Mouse (Mus musculus) kidney, embryonic 14.5 days (tissue): ENCODE results near the gene Gm10837. TPM values are rescaled to one million over a fixed set of nuclear protein-coding genes. Genes with fewer than 3 reads are reported as not detected.
A peak's percentile ranks its signal among the peaks of the same experiment; 100 is the strongest.

Experiments used
- ATAC-seq: fragments of 200-750 bp; cut with Nextera tagmentation; 2 replicates; pipeline ENCODE4 v1.8.0; 2017; ENCODE audit warnings: moderate number of reproducible peaks, mild to moderate bottlenecking, moderate TSS enrichment, moderate library complexity; ENCODE audit not compliant: low FRiP score, low TSS enrichment
- H3K27ac ChIP-seq: fragments of 300-500 bp; sonication (generic); 2 replicates; pipeline ENCODE4 v1.5.1; 2014; ENCODE audit warnings: low read depth, mild to moderate bottlenecking, low read length, moderate library complexity, mixed read lengths
- H3K27me3 ChIP-seq: fragments of 300-500 bp; sonication (generic); 2 replicates; pipeline ENCODE4 v1.6.1; 2014; ENCODE audit warnings: mild to moderate bottlenecking, low read length; ENCODE audit not compliant: control insufficient read depth, insufficient read depth
- H3K36me3 ChIP-seq: fragments of 300-500 bp; sonication (generic); 2 replicates; pipeline ENCODE4 v1.6.1; 2014; ENCODE audit warnings: low read length, mixed read lengths; ENCODE audit not compliant: control insufficient read depth, insufficient read depth
- H3K4me1 ChIP-seq: fragments of 300-500 bp; sonication (generic); 2 replicates; pipeline ENCODE4 v1.6.1; 2014; ENCODE audit warnings: low read length, mixed read lengths; ENCODE audit not compliant: control insufficient read depth, insufficient read depth
- H3K4me2 ChIP-seq: fragments of 300-500 bp; sonication (generic); replicated peaks from 2 replicates; pipeline ENCODE4 v1.6.1; 2014; ENCODE audit warnings: low read depth, mild to moderate bottlenecking, low read length
- H3K4me3 ChIP-seq: fragments of 300-500 bp; sonication (generic); 2 replicates; pipeline ENCODE4 v1.5.1; 2014; ENCODE audit warnings: mild to moderate bottlenecking, low read length
- H3K9ac ChIP-seq: fragments of 300-500 bp; sonication (generic); 2 replicates; pipeline ENCODE4 v1.6.1; 2014; ENCODE audit warnings: low read depth, mild to moderate bottlenecking, low read length, moderate library complexity
- H3K9me3 ChIP-seq: fragments of 300-500 bp; sonication (generic); 2 replicates; pipeline ENCODE4 v1.6.1; 2016; ENCODE audit warnings: low read length; ENCODE audit not compliant: control insufficient read depth
- WGBS: fragments of 180-500 bp; shearing (Covaris S2); extraction: QIAGEN DNeasy Blood & Tissue Kit; methylation state at CpG from one replicate; pipeline ENCODE4 v1.1.7; 2014; 5-methylcytosine and 5-hydroxymethylcytosine counted together
- polyA plus RNA-seq: library from polyadenylated mRNA; unstranded; fragments of >200 nt; fragmentation: Nextera tagmentation; extraction: Ambion mirVana; gene quantifications from 2 replicates; pipeline ENCODE4 v1.2.1, GENCODE M21; 2014

Gm10837 gene
- polyA plus RNA-seq, 1 experiment from 2014 or later = not detected

- ATAC-seq = no peak
- no peak overlapping the region for H3K27ac ChIP-seq
- no peak overlapping the region for H3K4me2 ChIP-seq
- H3K4me3 ChIP-seq = no peak overlapping the region
- no peaks in the 10 kb centered on the region for H3K9me3 ChIP-seq
- H3K27me3 ChIP-seq = peaks cover 97% of the 10 kb centered on the region
- WGBS = 11% methylated on average over 31 of the region's 31 CpGs
- H3K9ac ChIP-seq = no peak overlapping the region
- peaks cover 11% of the 10 kb centered on the region; the same call in 1 of the 2 replicates for H3K4me1 ChIP-seq
- H3K36me3 ChIP-seq = no peaks in the 10 kb centered on the region
Observed at GRCm38 (mm10) chr14:122471449-122472085, 18.8 kb upstream of the Gm10837 start.

- no peak overlapping the region for H3K4me3 ChIP-seq
- ATAC-seq = no peak
Observed at GRCm38 (mm10) chr14:122472161-122472560, 18.2 kb upstream of the Gm10837 start.

DNA sequence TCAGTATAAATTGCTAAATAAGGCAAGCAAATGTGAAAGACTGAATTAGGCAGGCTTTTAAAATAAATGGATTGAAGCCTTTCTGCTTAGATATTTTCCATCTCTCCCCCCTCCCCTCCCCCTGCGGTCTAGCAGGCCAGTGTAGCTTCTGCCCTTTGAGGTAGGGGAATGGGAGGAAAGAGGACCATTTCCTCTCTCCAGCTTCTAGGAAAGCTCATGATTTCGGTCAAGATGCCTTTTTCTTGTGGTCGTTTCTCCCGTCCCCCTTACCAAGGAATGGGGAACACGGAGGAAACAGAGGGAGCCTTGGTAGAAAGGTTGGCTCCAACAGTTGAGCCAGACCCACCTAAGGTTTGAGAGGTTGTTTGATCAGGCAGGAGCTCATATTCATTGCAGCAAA lies 17.7 kb upstream of the Gm10837 start:
- Histone ChIP-seq H3K27ac (no peak overlapping the region), H3K4me3 (no peak overlapping the region), H3K27me3 (peaks cover 97% of the 10 kb centered on the region), H3K4me2 (no peak overlapping the region), H3K36me3 (no peaks in the 10 kb centered on the region), H3K4me1 (peaks cover 11% of the 10 kb centered on the region; the same call in 1 of the 2 replicates), H3K9ac (no peak overlapping the region), H3K9me3 (no peaks in the 10 kb centered on the region)
- ATAC-seq = no peak
- WGBS = 4% methylated on average over 5 of the region's 5 CpGs

More at GRCm38 (mm10) chr14:122472161-122472560, 18.2 kb upstream of the Gm10837 start:
- H3K27ac ChIP-seq = no peak overlapping the region
- H3K9me3 ChIP-seq = no peaks in the 10 kb centered on the region
- H3K4me2 ChIP-seq = no peak overlapping the region
- peaks cover 11% of the 10 kb centered on the region; the same call in 1 of the 2 replicates for H3K4me1 ChIP-seq
- WGBS = 0% methylated on average over 13 of the region's 13 CpGs
- peaks cover 97% of the 10 kb centered on the region for H3K27me3 ChIP-seq
- no peaks in the 10 kb centered on the region for H3K36me3 ChIP-seq
- no peak overlapping the region for H3K9ac ChIP-seq

- Histone ChIP-seq H3K36me3 (no peaks in the 10 kb centered on the region), H3K9me3 (no peaks in the 10 kb centered on the region), H3K27ac (no peak overlapping the region), H3K4me3 (no peak overlapping the region), H3K4me2 (no peak overlapping the region), H3K9ac (no peak overlapping the region), H3K27me3 (peaks cover 97% of the 10 kb centered on the region), H3K4me1 (peaks cover 11% of the 10 kb centered on the region; the same call in 1 of the 2 replicates)
- ATAC-seq = no peak
- WGBS = under 1% methylated on average over 17 of the region's 17 CpGs
Observed at GRCm38 (mm10) chr14:122473211-122473751, 17.1 kb upstream of the Gm10837 start.

DNA sequence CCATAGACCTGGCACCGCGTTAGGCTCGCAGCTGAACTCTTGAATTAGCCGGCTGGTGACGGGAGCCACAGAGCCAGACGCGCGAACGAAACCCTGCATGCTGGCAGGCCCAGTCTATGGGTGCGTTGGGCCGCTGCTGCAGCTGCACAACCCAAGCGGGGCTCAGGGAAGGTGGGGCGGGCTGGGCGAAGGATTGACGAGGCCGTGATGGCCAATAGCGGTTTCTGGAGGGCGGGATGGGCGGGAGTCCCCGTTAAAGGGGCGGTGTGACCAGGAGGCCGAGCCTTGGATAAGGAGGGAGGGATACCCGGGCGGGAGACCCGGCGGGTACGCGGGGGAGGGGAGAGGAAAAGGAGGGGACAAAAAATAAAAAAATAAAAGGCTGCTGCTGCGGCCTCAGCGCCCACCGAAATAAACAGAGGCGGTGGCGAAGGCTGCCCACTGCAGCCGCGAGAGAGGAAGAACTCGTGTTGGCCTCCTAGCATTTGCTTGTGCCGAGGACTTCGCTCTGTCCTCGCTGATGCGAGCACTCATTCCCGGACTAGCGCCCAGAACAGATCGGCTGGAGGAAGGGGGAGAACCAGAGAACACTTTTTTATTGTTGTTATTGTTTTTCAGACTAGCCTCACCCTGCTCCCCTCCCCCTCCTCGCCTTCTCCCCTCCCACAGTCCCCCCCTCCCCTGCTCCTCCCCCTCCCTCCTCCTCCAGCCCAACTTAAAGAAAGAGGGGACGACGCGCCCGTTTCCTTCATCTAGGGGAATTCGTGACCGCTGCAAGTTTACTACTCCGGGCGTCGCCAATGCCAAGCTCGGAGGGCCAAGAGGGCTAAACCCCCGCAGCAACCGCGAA lies 16.1 kb upstream of the Gm10837 start:
- Histone ChIP-seq H3K9ac (no peak overlapping the region), H3K27ac (no peak overlapping the region), H3K36me3 (no peaks in the 10 kb centered on the region), H3K4me2 (peak overlapping the region; percentile 38), H3K9me3 (no peaks in the 10 kb centered on the region), H3K4me1 (peaks cover 11% of the 10 kb centered on the region; the same call in 1 of the 2 replicates), H3K4me3 (peak overlapping the region; percentile 29), H3K27me3 (peaks cover 95% of the 10 kb centered on the region)
- under 1% methylated on average over 57 of the region's 57 CpGs for WGBS
- ATAC-seq = peak; percentile 63

- H3K9me3 ChIP-seq = no peaks in the 10 kb centered on the region
- H3K36me3 ChIP-seq = no peaks in the 10 kb centered on the region
- peak; percentile 59 for ATAC-seq
- no peak within 1 kb of the TSS for H3K9ac ChIP-seq
- H3K27me3 ChIP-seq = peaks cover 94% of the 10 kb centered on the region
- peaks cover 11% of the 10 kb centered on the region; the same call in 1 of the 2 replicates for H3K4me1 ChIP-seq
- peak within 1 kb of the TSS; percentile 29 for H3K4me3 ChIP-seq
- H3K4me2 ChIP-seq = peak within 1 kb of the TSS; percentile 38
- H3K27ac ChIP-seq = no peak within 1 kb of the TSS
- 1% methylated on average over 49 of the region's 73 CpGs for WGBS
Observed at GRCm38 (mm10) chr14:122474891-122475556, 15.4 kb upstream of the Gm10837 start, which contains the start of gene Zic2. Gene Zic2, plus strand, starts transcription at chr14:122475435.

- Histone ChIP-seq H3K4me1 (peaks cover 11% of the 10 kb centered on the region; the same call in 1 of the 2 replicates), H3K4me3 (peak overlapping the region; percentile 29), H3K4me2 (peak overlapping the region; percentile 38), H3K9ac (no peak overlapping the region), H3K27ac (no peak overlapping the region), H3K36me3 (no peaks in the 10 kb centered on the region), H3K27me3 (peaks cover 94% of the 10 kb centered on the region), H3K9me3 (no peaks in the 10 kb centered on the region)
- 0% methylated on average over 45 of the region's 65 CpGs for WGBS
- peak; percentile 22; the same call in 1 of the 2 replicates for ATAC-seq
Observed at GRCm38 (mm10) chr14:122475557-122476040, 14.8 kb upstream of the Gm10837 start.

GRCm38 (mm10) chr14:122476041-122476821 lies 14.2 kb upstream of the Gm10837 start:
- peak overlapping the region; percentile 38 for H3K4me2 ChIP-seq
- no peak overlapping the region for H3K27ac ChIP-seq
- no peaks in the 10 kb centered on the region for H3K9me3 ChIP-seq
- H3K27me3 ChIP-seq = peaks cover 94% of the 10 kb centered on the region
- no peak for ATAC-seq
- no peaks in the 10 kb centered on the region for H3K36me3 ChIP-seq
- H3K4me3 ChIP-seq = peak overlapping the region; percentile 29
- peaks cover 11% of the 10 kb centered on the region; the same call in 1 of the 2 replicates for H3K4me1 ChIP-seq
- no peak overlapping the region for H3K9ac ChIP-seq
- WGBS = under 1% methylated on average over 62 of the region's 62 CpGs
